Comparison of ENCODE assay signal across 8 mouse cellular contexts in the genomic region with DNA sequence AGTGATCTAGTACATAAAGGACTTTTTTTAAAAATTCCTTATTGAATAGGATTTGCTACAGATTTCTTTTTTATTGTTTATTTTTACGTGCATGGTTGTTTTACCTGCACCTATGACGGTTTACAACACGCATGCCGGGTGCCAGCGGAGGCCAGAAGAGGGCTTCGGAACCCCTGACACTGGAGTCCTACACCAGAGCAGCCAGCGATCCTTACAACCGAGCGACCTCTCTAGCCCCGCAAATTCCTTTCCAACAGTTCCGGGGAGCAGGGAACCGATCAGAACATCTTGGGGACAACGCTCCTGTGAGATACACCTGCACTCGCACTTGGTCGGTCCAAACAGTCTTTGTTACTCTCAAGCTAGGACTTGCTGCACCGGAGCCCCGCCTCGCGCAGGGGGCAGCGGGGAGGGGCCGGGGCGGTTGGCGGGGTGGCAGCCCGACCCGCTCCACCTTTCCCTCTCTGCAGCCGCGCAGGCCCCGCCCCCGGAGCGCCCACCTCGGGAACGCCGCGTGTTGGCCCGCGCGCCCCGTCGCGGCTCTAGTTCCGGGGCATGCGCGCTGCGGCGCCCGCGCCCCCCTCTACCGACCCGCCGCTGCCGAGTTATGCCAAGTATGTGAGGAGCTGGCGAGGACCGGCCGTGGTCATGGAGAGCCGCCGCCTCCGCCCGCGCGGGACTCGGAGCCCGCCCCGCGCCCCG. TPM values are rescaled to one million over a fixed set of nuclear protein-coding genes. Genes with fewer than 3 reads are reported as not detected.
DNase-seq lines count a peak whose midpoint lies in the region; ATAC-seq lines count a peak whose summit lies in the region.

Gene Syde2 (plus strand): TSS at position 603 of the 702 bp plus-strand sequence.

- peak; percentile 89 for ATAC-seq in embryonic facial prominence, embryonic 15.5 days (ENCODE audit: insufficient number of reproducible peaks, low FRiP score, low TSS enrichment, low read depth)
- peak; percentile 83 for ATAC-seq in heart, embryonic 14.5 days (ENCODE audit: insufficient number of reproducible peaks, insufficient read depth, low FRiP score, low read depth)
- ATAC-seq in liver, embryonic 11.5 days (replicated peaks; ENCODE audit: low FRiP score), result peak; percentile 73

- peak within 1 kb of the TSS; percentile 94 for H3K4me2 ChIP-seq in embryonic facial prominence, embryonic 15.5 days (replicated peaks)
- H3K4me2 ChIP-seq in heart, embryonic 14.5 days (ENCODE audit: low read length), result peak within 1 kb of the TSS; percentile 81
- H3K4me2 ChIP-seq in liver, embryonic 11.5 days, result peak within 1 kb of the TSS; percentile 93

- peaks cover 26% of the 10 kb centered on the region for H3K4me1 ChIP-seq in embryonic facial prominence, embryonic 15.5 days
- peaks cover 12 to 22% of the 10 kb centered on the region in 2 experiments for H3K4me1 ChIP-seq in heart, embryonic 14.5 days (ENCODE audit: control insufficient read depth in 2 of 2, insufficient read depth in 2 of 2, low read length in 2 of 2)
- H3K4me1 ChIP-seq in liver, embryonic 11.5 days (replicated peaks; ENCODE audit: control insufficient read depth, insufficient read depth, low read length), result peaks cover 3% of the 10 kb centered on the region; the same call in 1 of the 2 replicates

- no peaks in the 10 kb centered on the region; the same call in 1 of the 2 replicates for H3K27me3 ChIP-seq in embryonic facial prominence, embryonic 15.5 days
- no peaks in the 10 kb centered on the region for H3K27me3 ChIP-seq in heart, embryonic 14.5 days (ENCODE audit: control insufficient read depth, insufficient read depth, low read length)
- H3K27me3 ChIP-seq in liver, embryonic 11.5 days (replicated peaks; ENCODE audit: control insufficient read depth, insufficient read depth, low read length), result peaks cover 20% of the 10 kb centered on the region

- H3K9ac ChIP-seq in embryonic facial prominence, embryonic 15.5 days, result peak within 1 kb of the TSS; percentile 62
- H3K9ac ChIP-seq in heart, embryonic 14.5 days (ENCODE audit: low read length), result peak within 1 kb of the TSS; percentile 92
- peak within 1 kb of the TSS; percentile 80 for H3K9ac ChIP-seq in liver, embryonic 11.5 days (ENCODE audit: low read depth, low read length)

- peak; percentile 10 to 20 for DNase-seq in spleen, postnatal 36 days (ENCODE audit: low spot score in 2 of 2)
- DNase-seq in spleen, postnatal 14 days (ENCODE audit: low spot score in 2 of 2), result no peak
- peak; percentile 94 for DNase-seq in kidney, postnatal 10 days
- DNase-seq in liver, embryonic 11.5 days (ENCODE audit: low spot score), result peak; percentile 85
- peak; percentile 42 for DNase-seq in naive thymus-derived CD4-positive, alpha-beta T cell, adult 2 months (ENCODE audit: low read depth)
- peak; percentile 80 to 82 for DNase-seq in thymus, adult 18-20 months

- peak within 1 kb of the TSS; percentile 78 for H3K4me3 ChIP-seq in embryonic facial prominence, embryonic 15.5 days (replicated peaks)
- peak within 1 kb of the TSS; percentile 57 to 70 for H3K4me3 ChIP-seq in heart, embryonic 14.5 days (ENCODE audit: control insufficient read depth in 1 of 2, insufficient read depth in 1 of 2, low read depth in 1 of 2, low read length in 2 of 2)
- peak within 1 kb of the TSS; percentile 74 for H3K4me3 ChIP-seq in liver, embryonic 11.5 days (ENCODE audit: low read depth, low read length)

- under 1% methylated on average over 54 of the region's 65 CpGs for WGBS in embryonic facial prominence, embryonic 15.5 days
- 2% methylated on average over 45 of the region's 65 CpGs for WGBS in heart, embryonic 14.5 days
- 2% methylated on average over 65 of the region's 65 CpGs for WGBS in liver, embryonic 11.5 days

- H3K9me3 ChIP-seq in embryonic facial prominence, embryonic 15.5 days (replicated peaks), result no peaks in the 10 kb centered on the region
- H3K9me3 ChIP-seq in heart, embryonic 14.5 days (ENCODE audit: control insufficient read depth, low read length), result no peaks in the 10 kb centered on the region
- H3K9me3 ChIP-seq in liver, embryonic 11.5 days (ENCODE audit: control insufficient read depth, low read length), result no peaks in the 10 kb centered on the region

- peak within 1 kb of the TSS; percentile 91 for H3K27ac ChIP-seq in embryonic facial prominence, embryonic 15.5 days (replicated peaks)
- H3K27ac ChIP-seq in heart, embryonic 14.5 days (replicated peaks in 1 of 2; ENCODE audit: control insufficient read depth in 1 of 2, insufficient read depth in 1 of 2, low read depth in 2 of 2, low read length in 2 of 2), result peak within 1 kb of the TSS; percentile 99 to 100
- H3K27ac ChIP-seq in liver, embryonic 11.5 days (ENCODE audit: low read depth, low read length), result peak within 1 kb of the TSS; percentile 91

- H3K36me3 ChIP-seq in embryonic facial prominence, embryonic 15.5 days, result no peaks in the 10 kb centered on the region
- peaks cover 7% of the 10 kb centered on the region; the same call in 1 of the 2 replicates for H3K36me3 ChIP-seq in heart, embryonic 14.5 days (ENCODE audit: control insufficient read depth, insufficient read depth, low read length)
- no peaks in the 10 kb centered on the region; the same call in 1 of the 2 replicates for H3K36me3 ChIP-seq in liver, embryonic 11.5 days (ENCODE audit: control insufficient read depth, insufficient read depth, low read length)

RNA-seq across cellular contexts. Expression of gene Syde2, which starts in this region (rescaled TPM):
- polyA plus RNA-seq in embryonic facial prominence, embryonic 15.5 days (2015; fragmentation: Nextera tagmentation; extraction: Ambion mirVana), result 1.6 and 1.7 TPM in 2 replicates
- 12.7 and 12.8 TPM in 2 replicates for polyA plus RNA-seq in heart, embryonic 14.5 days (2014; fragmentation: Nextera tagmentation; extraction: Ambion mirVana)
- polyA plus RNA-seq in liver, embryonic 11.5 days (2014; fragmentation: Nextera tagmentation; extraction: Ambion mirVana), result 1.7 and 2.1 TPM in 2 replicates

Comparison
In these comparisons a context has a peak if more than half of its experiments do, and no peak if none do; other contexts are left out.
1. DNase-seq: peak in spleen, postnatal 36 days (2 of 2), kidney, postnatal 10 days (single experiment), liver, embryonic 11.5 days (single experiment), naive thymus-derived CD4-positive, alpha-beta T cell, adult 2 months (single experiment) and thymus, adult 18-20 months (2 of 2); none in spleen, postnatal 14 days (0 of 2).
2. Peak in every context shown above with its lines, with median percentiles within 50 percentile points of each other: ATAC-seq, H3K27ac ChIP-seq, H3K4me2 ChIP-seq, H3K4me3 ChIP-seq and H3K9ac ChIP-seq.